Mouse (Mus musculus): ENCODE results near the gene Cobll1. TPM values are rescaled to one million over a fixed set of nuclear protein-coding genes. Genes with fewer than 3 reads are reported as not detected.

The Cobll1 gene
- polyA plus RNA-seq, 1 experiment from 2014 or later: 3.2 TPM

DNA sequence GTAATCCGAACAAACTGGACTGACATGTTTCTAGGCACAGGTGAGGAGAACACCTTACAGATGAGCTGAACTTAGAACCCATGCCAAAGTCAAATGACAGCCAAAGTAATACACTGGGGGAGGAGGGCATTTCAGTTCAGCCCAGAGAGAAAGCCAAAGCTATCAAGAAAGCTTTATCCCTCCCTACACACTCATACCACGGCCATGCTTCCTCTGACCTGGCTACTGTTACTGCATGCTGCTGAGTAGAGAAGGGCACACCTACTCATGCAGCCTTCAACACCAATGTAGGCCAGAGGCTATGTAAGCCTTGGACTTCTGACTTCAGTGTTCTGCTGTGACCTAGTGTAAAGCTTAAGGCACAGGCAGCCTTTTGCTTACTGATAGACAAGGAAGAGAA, 120.1 kb downstream of the Cobll1 start:
- H3K4me1 ChIP-seq: peaks cover 17% of the 10 kb centered on the region
- H3K27me3 ChIP-seq (ENCODE audit: low read depth, poor library complexity, severe bottlenecking): no peaks in the 10 kb centered on the region
- H3K9me3 ChIP-seq (replicated peaks): no peaks in the 10 kb centered on the region
- no peaks in the 10 kb centered on the region for H3K36me3 ChIP-seq
- no peak for DNase-seq (ENCODE audit: low spot score)
- H3K4me3 ChIP-seq: no peak overlapping the region
- no peak overlapping the region; the same call in 1 of the 2 replicates for H3K27ac ChIP-seq
- 89% methylated on average over 2 of the region's 2 CpGs for WGBS

DNA sequence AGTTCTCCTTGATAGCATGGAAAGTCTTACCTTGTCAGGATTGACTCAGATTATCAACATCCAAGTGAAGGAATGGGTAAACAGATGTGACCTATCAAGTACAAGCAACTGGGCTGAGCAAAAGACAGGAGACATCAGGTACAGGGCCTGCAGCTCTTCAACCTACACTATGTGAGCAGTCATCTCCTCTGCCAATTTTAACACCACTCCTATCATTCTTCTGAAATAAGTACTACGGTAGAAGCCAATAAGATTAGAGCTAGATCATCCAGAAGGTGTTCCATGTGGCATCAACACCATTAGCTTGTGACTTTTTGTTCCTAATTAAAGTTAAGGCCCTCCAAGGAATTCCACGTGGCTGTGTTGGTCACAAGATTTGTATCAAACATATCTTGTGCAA, 121.3 kb downstream of the Cobll1 start:
- whole genome bisulfite sequencing: 84% methylated on average over 2 of the region's 2 CpGs
- Histone ChIP-seq H3K27ac (no peak overlapping the region), H3K9me3 (replicated peaks) (no peaks in the 10 kb centered on the region), H3K4me3 (no peak overlapping the region), H3K27me3 (ENCODE audit: low read depth, poor library complexity, severe bottlenecking) (no peaks in the 10 kb centered on the region), H3K4me1 (peaks cover 17% of the 10 kb centered on the region), H3K36me3 (no peaks in the 10 kb centered on the region)
- no peak for DNase-seq (ENCODE audit: low spot score)

DNA sequence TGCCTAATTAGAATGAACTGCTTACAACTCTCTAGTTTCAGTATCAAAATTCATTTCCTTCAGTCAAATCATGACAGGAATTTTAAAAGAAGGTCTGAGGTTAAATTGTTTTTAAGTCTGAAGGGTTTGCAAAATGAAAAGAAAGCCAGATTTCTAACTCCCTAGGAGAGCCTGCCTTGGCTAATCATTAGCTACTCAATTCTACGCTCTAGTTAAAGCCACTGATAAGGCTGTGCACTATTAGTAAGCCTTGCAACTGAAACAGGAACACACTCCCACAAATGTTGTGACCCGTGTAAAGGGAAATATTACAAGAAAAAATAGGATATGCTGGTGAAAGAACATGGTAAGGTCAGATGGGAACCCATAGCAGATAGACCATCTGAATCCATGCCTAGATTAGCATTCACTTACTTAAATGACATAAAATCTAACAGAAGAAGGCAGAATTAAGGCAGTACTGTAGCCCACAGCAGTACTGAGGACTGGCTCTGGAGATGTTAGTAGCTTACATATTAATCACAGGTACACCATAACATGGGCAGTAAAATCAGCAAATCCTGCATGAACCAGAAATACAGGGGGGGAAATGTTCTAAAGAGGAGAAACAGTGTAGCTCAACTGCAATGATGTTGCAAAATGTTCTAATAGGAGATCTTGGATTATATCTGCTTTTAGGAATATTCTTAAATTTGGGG, 122.6 kb downstream of the Cobll1 start:
- Histone ChIP-seq H3K4me1 (peaks cover 17% of the 10 kb centered on the region), H3K4me3 (no peak overlapping the region), H3K36me3 (no peaks in the 10 kb centered on the region), H3K27me3 (ENCODE audit: low read depth, poor library complexity, severe bottlenecking) (no peaks in the 10 kb centered on the region), H3K9me3 (replicated peaks) (no peaks in the 10 kb centered on the region), H3K27ac (no peak overlapping the region)
- no peak for DNase-seq (ENCODE audit: low spot score)
- 85% methylated on average over 2 of the region's 2 CpGs for WGBS

DNA sequence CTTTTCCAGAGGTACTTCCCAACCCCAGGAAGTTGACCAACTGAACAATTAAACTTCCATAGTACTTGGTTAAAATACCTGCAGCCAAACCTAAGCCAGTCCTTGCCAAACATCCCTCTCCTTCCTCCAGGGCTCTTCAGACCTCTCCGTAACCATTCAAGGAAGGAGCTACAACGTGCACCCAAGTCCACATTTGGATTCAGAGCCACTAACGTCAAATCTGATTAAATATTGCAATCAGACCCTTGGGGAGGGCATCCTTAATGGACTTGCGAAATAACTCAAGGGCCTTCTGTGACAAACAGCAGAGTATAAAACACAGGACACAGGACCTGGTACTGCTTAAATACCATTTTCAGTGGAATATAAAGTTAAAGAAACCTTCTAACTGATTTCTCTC, 126.0 kb downstream of the Cobll1 start:
- H3K4me3 ChIP-seq: no peak overlapping the region
- no peaks in the 10 kb centered on the region for H3K27me3 ChIP-seq (ENCODE audit: low read depth, poor library complexity, severe bottlenecking)
- 88% methylated on average over 4 of the region's 4 CpGs for WGBS
- no peak overlapping the region for H3K27ac ChIP-seq
- H3K36me3 ChIP-seq: no peaks in the 10 kb centered on the region
- no peaks in the 10 kb centered on the region for H3K9me3 ChIP-seq (replicated peaks)
- DNase-seq (ENCODE audit: low spot score): no peak
- no peaks in the 10 kb centered on the region for H3K4me1 ChIP-seq

DNA sequence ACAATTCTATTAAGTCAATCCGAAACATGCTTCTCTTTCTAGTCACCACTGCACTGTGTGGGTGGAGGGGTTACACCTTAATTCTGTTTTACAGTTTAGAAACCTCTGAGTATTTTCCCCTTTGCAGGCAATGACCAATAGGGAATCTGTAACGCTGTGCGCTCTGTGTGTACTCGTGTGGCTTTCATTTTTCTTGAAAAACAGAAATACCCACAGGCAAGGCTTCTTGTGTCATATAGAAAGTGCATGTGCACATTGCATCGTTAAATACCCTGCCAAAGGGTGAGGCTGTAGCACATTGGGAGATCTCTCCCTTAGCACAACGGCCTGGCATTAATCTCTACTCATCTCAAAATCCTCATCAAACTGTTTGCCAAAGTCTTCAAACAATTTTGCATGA, 134.6 kb downstream of the Cobll1 start:
- no peak for DNase-seq (ENCODE audit: low spot score)
- Histone ChIP-seq H3K27ac (no peak overlapping the region), H3K4me3 (no peak overlapping the region), H3K27me3 (ENCODE audit: low read depth, poor library complexity, severe bottlenecking) (no peaks in the 10 kb centered on the region), H3K4me1 (no peaks in the 10 kb centered on the region), H3K9me3 (replicated peaks) (no peaks in the 10 kb centered on the region), H3K36me3 (no peaks in the 10 kb centered on the region)
- 90% methylated on average over 6 of the region's 6 CpGs for WGBS

GRCm38 (mm10) chr2:65103801-65104200, 135.4 kb downstream of the Cobll1 start:
- Histone ChIP-seq H3K36me3 (no peaks in the 10 kb centered on the region), H3K27ac (no peak overlapping the region), H3K27me3 (ENCODE audit: low read depth, poor library complexity, severe bottlenecking) (no peaks in the 10 kb centered on the region), H3K9me3 (replicated peaks) (no peaks in the 10 kb centered on the region), H3K4me1 (no peaks in the 10 kb centered on the region), H3K4me3 (no peak overlapping the region)
- DNase-seq (ENCODE audit: low spot score): no peak
- WGBS: 82% methylated on average over 3 of the region's 3 CpGs

- WGBS: 82% methylated on average over 2 of the region's 2 CpGs
- Histone ChIP-seq H3K36me3 (no peaks in the 10 kb centered on the region), H3K9me3 (replicated peaks) (no peaks in the 10 kb centered on the region), H3K4me1 (no peaks in the 10 kb centered on the region), H3K27me3 (ENCODE audit: low read depth, poor library complexity, severe bottlenecking) (no peaks in the 10 kb centered on the region), H3K4me3 (no peak overlapping the region), H3K27ac (no peak overlapping the region)
- no peak for DNase-seq (ENCODE audit: low spot score)
These were observed 137.8 kb downstream of the Cobll1 start for GRCm38 (mm10) chr2:65101388-65101787.

GRCm38 (mm10) chr2:65100001-65100400, 139.2 kb downstream of the Cobll1 start:
- Histone ChIP-seq H3K27me3 (ENCODE audit: low read depth, poor library complexity, severe bottlenecking) (no peaks in the 10 kb centered on the region), H3K9me3 (replicated peaks) (no peaks in the 10 kb centered on the region), H3K4me1 (no peaks in the 10 kb centered on the region), H3K36me3 (no peaks in the 10 kb centered on the region), H3K4me3 (no peak overlapping the region), H3K27ac (no peak overlapping the region)
- no peak for DNase-seq (ENCODE audit: low spot score)
- 90% methylated on average over 1 of the region's 1 CpGs for WGBS

GRCm38 (mm10) chr2:65095571-65095970, 143.6 kb downstream of the Cobll1 start:
- H3K36me3 ChIP-seq: no peaks in the 10 kb centered on the region
- H3K27me3 ChIP-seq (ENCODE audit: low read depth, poor library complexity, severe bottlenecking): no peaks in the 10 kb centered on the region
- H3K4me3 ChIP-seq: no peak overlapping the region
- WGBS: 83% methylated on average over 6 of the region's 6 CpGs
- H3K9me3 ChIP-seq (replicated peaks): no peaks in the 10 kb centered on the region
- no peak for DNase-seq (ENCODE audit: low spot score)
- no peak overlapping the region for H3K27ac ChIP-seq
- no peaks in the 10 kb centered on the region for H3K4me1 ChIP-seq

GRCm38 (mm10) chr2:65093990-65094389, 145.2 kb downstream of the Cobll1 start:
- no peak overlapping the region for H3K4me3 ChIP-seq
- no peak for DNase-seq (ENCODE audit: low spot score)
- H3K9me3 ChIP-seq (replicated peaks): no peaks in the 10 kb centered on the region
- H3K4me1 ChIP-seq: no peaks in the 10 kb centered on the region
- H3K27me3 ChIP-seq (ENCODE audit: low read depth, poor library complexity, severe bottlenecking): no peaks in the 10 kb centered on the region
- H3K27ac ChIP-seq: no peak overlapping the region
- no peaks in the 10 kb centered on the region for H3K36me3 ChIP-seq
- 94% methylated on average over 2 of the region's 2 CpGs for WGBS

DNA sequence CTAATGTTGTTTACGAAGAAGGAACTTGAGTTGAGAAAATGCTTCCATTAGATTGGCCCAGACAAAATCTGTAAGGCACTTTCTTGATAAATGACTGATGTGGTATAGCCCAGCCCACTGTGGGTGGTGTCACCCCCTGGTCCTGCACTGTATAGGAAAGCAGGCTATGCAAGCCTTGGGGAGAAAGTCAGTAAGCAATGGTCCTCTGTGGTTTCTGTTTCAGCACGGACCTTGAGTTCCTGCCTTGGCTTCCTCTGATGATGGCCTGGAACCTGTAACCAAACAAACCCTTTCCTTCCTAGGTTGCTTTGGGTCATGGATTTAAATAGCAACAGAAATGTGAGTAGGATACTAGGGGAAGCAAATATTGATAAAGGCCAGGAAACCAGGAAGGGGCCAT, 148.2 kb downstream of the Cobll1 start:
- 90% methylated on average over 2 of the region's 2 CpGs for WGBS
- no peaks in the 10 kb centered on the region for H3K9me3 ChIP-seq (replicated peaks)

GRCm38 (mm10) chr2:65087197-65087596, 152.0 kb downstream of the Cobll1 start:
- Histone ChIP-seq H3K4me3 (no peak overlapping the region), H3K27me3 (ENCODE audit: low read depth, poor library complexity, severe bottlenecking) (no peaks in the 10 kb centered on the region), H3K9me3 (replicated peaks) (no peaks in the 10 kb centered on the region), H3K27ac (no peak overlapping the region), H3K4me1 (no peaks in the 10 kb centered on the region), H3K36me3 (no peaks in the 10 kb centered on the region)
- no peak for DNase-seq (ENCODE audit: low spot score)
- 86% methylated on average over 3 of the region's 3 CpGs for WGBS

More for the DNA sequence above, 148.2 kb downstream of the Cobll1 start:
- no peak for DNase-seq (ENCODE audit: low spot score)
- no peaks in the 10 kb centered on the region for H3K4me1 ChIP-seq
- H3K4me3 ChIP-seq: no peak overlapping the region
- no peaks in the 10 kb centered on the region for H3K36me3 ChIP-seq
- H3K27me3 ChIP-seq (ENCODE audit: low read depth, poor library complexity, severe bottlenecking): no peaks in the 10 kb centered on the region
- no peak overlapping the region for H3K27ac ChIP-seq

- Histone ChIP-seq H3K4me3 (no peak overlapping the region), H3K9me3 (replicated peaks) (no peaks in the 10 kb centered on the region), H3K27ac (no peak overlapping the region), H3K36me3 (no peaks in the 10 kb centered on the region), H3K4me1 (no peaks in the 10 kb centered on the region), H3K27me3 (ENCODE audit: low read depth, poor library complexity, severe bottlenecking) (no peaks in the 10 kb centered on the region)
- DNase-seq (ENCODE audit: low spot score): no peak
These were observed 155.8 kb downstream of the Cobll1 start for GRCm38 (mm10) chr2:65083411-65083810.

DNA sequence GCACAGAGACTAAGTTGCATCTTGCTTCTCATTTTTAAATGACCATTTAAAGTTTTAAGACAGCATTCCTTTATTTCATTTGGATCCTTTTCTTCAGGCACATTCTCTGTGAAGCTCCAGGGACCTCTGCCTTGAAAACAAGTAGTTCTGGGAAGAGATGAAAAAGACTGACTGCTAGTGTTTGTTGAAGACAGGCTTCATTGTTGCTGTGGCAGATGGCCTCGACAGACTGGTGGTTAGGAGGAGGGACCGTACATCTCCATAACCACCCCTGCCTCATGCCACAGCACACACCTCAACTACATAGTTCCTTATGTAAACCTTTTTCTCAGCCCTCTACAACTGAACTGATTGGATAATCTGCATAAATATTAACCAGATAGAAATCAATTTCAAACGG, 161.7 kb downstream of the Cobll1 start:
- no peak overlapping the region for H3K4me3 ChIP-seq
- no peak for DNase-seq (ENCODE audit: low spot score)
- no peaks in the 10 kb centered on the region for H3K27me3 ChIP-seq (ENCODE audit: low read depth, poor library complexity, severe bottlenecking)
- WGBS: 84% methylated on average over 3 of the region's 3 CpGs
- no peak overlapping the region for H3K27ac ChIP-seq
- no peaks in the 10 kb centered on the region for H3K9me3 ChIP-seq (replicated peaks)
- H3K36me3 ChIP-seq: no peaks in the 10 kb centered on the region
- no peaks in the 10 kb centered on the region for H3K4me1 ChIP-seq

Data from limb, embryonic 10.5 days (tissue).